Mouse (Mus musculus) embryonic facial prominence, embryonic 15.5 days (tissue): Measurements from ENCODE around the gene Gm38392. TPM values are rescaled to one million over a fixed set of nuclear protein-coding genes. Genes with fewer than 3 reads are reported as not detected.

Experiments used
- microRNA-seq: library from miRNA; unstranded; fragments of <30 nt; microRNA quantifications from one replicate; pipeline ENCODE4, GENCODE M21; 2016; ENCODE audit warnings: borderline number of aligned reads
- polyA plus RNA-seq: library from polyadenylated mRNA; unstranded; fragments of >200 nt; fragmentation: Nextera tagmentation; extraction: Ambion mirVana; gene quantifications from 2 replicates; pipeline ENCODE4 v1.2.1, GENCODE M21; 2015

The Gm38392 gene
- polyA plus RNA-seq, 1 experiment from 2014 or later: 0.60 TPM

Small RNA genes lying within 50 kb of the gene (microRNA-seq; reads per million reads assigned to microRNA genes)
- gene Gm25641 (not detected), gene Mir3093 (not detected), gene Mir9-1 (not detected)

Other genes starting within 250 kb of the Gm38392 start
- gene Gpatch4, start 244.1 kb downstream of the Gm38392 start, polyA plus RNA-seq: 28.5 and 35.8 TPM in 2 replicates
- gene Naxe, start 228.7 kb downstream of the Gm38392 start, polyA plus RNA-seq: 196 and 197 TPM in 2 replicates
- gene Ttc24, start 208.9 kb downstream of the Gm38392 start, polyA plus RNA-seq: 0.35 and 0.52 TPM in 2 replicates
- 15.9 and 16.8 TPM in 2 replicates for gene Iqgap3, start 205.2 kb downstream of the Gm38392 start, polyA plus RNA-seq
- 31.0 and 31.1 TPM in 2 replicates for gene Mef2d, start 144.8 kb downstream of the Gm38392 start, polyA plus RNA-seq
- gene Rhbg, start 32.5 kb downstream of the Gm38392 start, polyA plus RNA-seq: 15.8 and 20.1 TPM in 2 replicates
- gene Tsacc, start 9.8 kb upstream of the Gm38392 start, polyA plus RNA-seq: 14.3 and 16.3 TPM in 2 replicates
- 443 TPM in 2 replicates for gene Cct3, start 9.9 kb upstream of the Gm38392 start, polyA plus RNA-seq
- gene Glmp, start 37.8 kb upstream of the Gm38392 start, polyA plus RNA-seq: 212 and 214 TPM in 2 replicates
- gene Tmem79, start 48.9 kb upstream of the Gm38392 start, polyA plus RNA-seq: 26.0 and 27.1 TPM in 2 replicates
- 41.8 and 48.6 TPM in 2 replicates for gene Smg5, start 49.0 kb upstream of the Gm38392 start, polyA plus RNA-seq
- gene Paqr6, start 77.4 kb upstream of the Gm38392 start, polyA plus RNA-seq: 8.3 and 10.1 TPM in 2 replicates
- gene Bglap3, start 85.5 kb upstream of the Gm38392 start, polyA plus RNA-seq: 19.8 and 20.4 TPM in 2 replicates
- 13.8 and 15.5 TPM in 2 replicates for gene Bglap2, start 91.5 kb upstream of the Gm38392 start, polyA plus RNA-seq
- gene Bglap, start 97.3 kb upstream of the Gm38392 start, polyA plus RNA-seq: 18.4 and 35.5 TPM in 2 replicates
- gene Pmf1, start 123.1 kb upstream of the Gm38392 start, polyA plus RNA-seq: 96.0 and 108 TPM in 2 replicates
- 16.3 and 17.9 TPM in 2 replicates for gene Slc25a44, start 137.9 kb upstream of the Gm38392 start, polyA plus RNA-seq
- gene Sema4a, start 174.0 kb upstream of the Gm38392 start, polyA plus RNA-seq: 18.5 and 21.9 TPM in 2 replicates
- 625 and 678 TPM in 2 replicates for gene Lmna, start 222.7 kb upstream of the Gm38392 start, polyA plus RNA-seq
- 22.5 and 22.8 TPM in 2 replicates for gene Mex3a, start 245.2 kb upstream of the Gm38392 start, polyA plus RNA-seq